Mouse (Mus musculus) left cerebral cortex, postnatal 10 days (tissue): ENCODE results near the gene Trim62. TPM values are rescaled to one million over a fixed set of nuclear protein-coding genes. Genes with fewer than 3 reads are reported as not detected.
A peak's percentile ranks its signal among the peaks of the same experiment; 100 is the strongest.

ENCODE experiments used
- DNase-seq, 2 experiments: peaks; one replicate each; pipeline ENCODE4 v3.0.0; 2021 to 2022; ENCODE audit warnings: low spot score in 2 of 2, mixed read lengths in 1 of 2; ENCODE audit errors: extremely low spot score in 1 of 2
- intact Hi-C: fragments of 180-260 bp; cut with DNase I; formaldehyde crosslinking; loops from one replicate; pipeline ENCODE4 v1.15.1; 2025
- total RNA-seq, 2 experiments: library from RNA; stranded (reverse); gene quantifications; 2 replicates each; pipeline ENCODE4 v1.2.3; 2021

Trim62 gene
- total RNA-seq: 10 to 100 TPM; 30.2 to 31.2 TPM

GRCm38 (mm10) chr4:128883379-128883781 lies at the start of gene Trim62:
TSS of gene Trim62 (plus strand) at chr4:128883580.
- DNase-seq: peak; percentile 44 to 91
- intact Hi-C loops: no loop called here

- DNase-seq: no peak
- intact Hi-C loops: no loop called here
These were observed 45.2 kb upstream of the Trim62 start for GRCm38 (mm10) chr4:128838202-128838601.

GRCm38 (mm10) chr4:128839811-128840738 lies 43.3 kb upstream of the Trim62 start:
- intact Hi-C loops: no loop called here
- peak in 1 of 2 experiments; percentile 88 for DNase-seq

GRCm38 (mm10) chr4:128841259-128841658 lies 42.1 kb upstream of the Trim62 start:
- peak in 1 of 2 experiments; percentile 65 for DNase-seq
- intact Hi-C loops: no loop called here

- intact Hi-C loops: no loop called here
- no peak for DNase-seq
These were observed 38.8 kb upstream of the Trim62 start for GRCm38 (mm10) chr4:128844566-128844965.

GRCm38 (mm10) chr4:128845367-128845973 lies 37.9 kb upstream of the Trim62 start:
- intact Hi-C loops: no loop called here
- DNase-seq: peak in 1 of 2 experiments; percentile 30

- intact Hi-C loops: no loop called here
- no peak for DNase-seq
These were observed 34.4 kb upstream of the Trim62 start for GRCm38 (mm10) chr4:128848961-128849360.

GRCm38 (mm10) chr4:128849686-128850085 lies 33.7 kb upstream of the Trim62 start:
- intact Hi-C loops: loop anchor here (5.0 kb wide), 1 partner anchor 42 kb away; the partner anchor contains the start of gene Zfp362
- no peak for DNase-seq

GRCm38 (mm10) chr4:128852266-128852887 lies 31.0 kb upstream of the Trim62 start:
- no peak for DNase-seq
- intact Hi-C loops: loop anchor here (5.0 kb wide), 1 partner anchor 45 kb away; the partner anchor contains the start of gene Zfp362

GRCm38 (mm10) chr4:128853117-128853516 lies 30.3 kb upstream of the Trim62 start:
- intact Hi-C loops: loop anchor here (5.0 kb wide), 1 partner anchor 46 kb away; the partner anchor contains the start of gene Zfp362
- no peak for DNase-seq

- DNase-seq: peak in 1 of 2 experiments; percentile 53
- intact Hi-C loops: loop anchor here (5.0 kb wide), 1 partner anchor 243 kb away; the partner anchor contains the start of gene Zscan20
These were observed 27.8 kb upstream of the Trim62 start for GRCm38 (mm10) chr4:128855613-128856040.

GRCm38 (mm10) chr4:128857212-128857611 lies 26.2 kb upstream of the Trim62 start:
- intact Hi-C loops: loop anchor here (5.0 kb wide), 1 partner anchor 245 kb away; the partner anchor contains the start of gene Zscan20
- DNase-seq: peak in 1 of 2 experiments; percentile 39

- intact Hi-C loops: loop anchor here (5.0 kb wide), 1 partner anchor 246 kb away; the partner anchor contains the start of gene Zscan20
- peak; percentile 67 to 86 for DNase-seq
These were observed 25.2 kb upstream of the Trim62 start for GRCm38 (mm10) chr4:128858226-128858625.

GRCm38 (mm10) chr4:128858878-128859277 lies 24.5 kb upstream of the Trim62 start:
- intact Hi-C loops: loop anchor here (5.0 kb wide), 1 partner anchor 247 kb away; the partner anchor contains the start of gene Zscan20
- no peak for DNase-seq

- intact Hi-C loops: no loop called here
These were observed 10.4 kb upstream of the Trim62 start for GRCm38 (mm10) chr4:128872992-128873391.

GRCm38 (mm10) chr4:128874062-128874461 lies 9.3 kb upstream of the Trim62 start:
- no peak for DNase-seq
- intact Hi-C loops: no loop called here

More at GRCm38 (mm10) chr4:128872992-128873391, 10.4 kb upstream of the Trim62 start:
- DNase-seq: peak; percentile 65 to 80

- DNase-seq: no peak
- intact Hi-C loops: no loop called here
These were observed 7.9 kb upstream of the Trim62 start for GRCm38 (mm10) chr4:128875439-128875838.

GRCm38 (mm10) chr4:128877520-128877919 lies 5.9 kb upstream of the Trim62 start:
- DNase-seq: no peak

More at GRCm38 (mm10) chr4:128877520-128877919, 5.9 kb upstream of the Trim62 start:
- intact Hi-C loops: no loop called here
